Mouse (Mus musculus): ENCODE results near the gene Trp73.

Trp73 gene

DNA sequence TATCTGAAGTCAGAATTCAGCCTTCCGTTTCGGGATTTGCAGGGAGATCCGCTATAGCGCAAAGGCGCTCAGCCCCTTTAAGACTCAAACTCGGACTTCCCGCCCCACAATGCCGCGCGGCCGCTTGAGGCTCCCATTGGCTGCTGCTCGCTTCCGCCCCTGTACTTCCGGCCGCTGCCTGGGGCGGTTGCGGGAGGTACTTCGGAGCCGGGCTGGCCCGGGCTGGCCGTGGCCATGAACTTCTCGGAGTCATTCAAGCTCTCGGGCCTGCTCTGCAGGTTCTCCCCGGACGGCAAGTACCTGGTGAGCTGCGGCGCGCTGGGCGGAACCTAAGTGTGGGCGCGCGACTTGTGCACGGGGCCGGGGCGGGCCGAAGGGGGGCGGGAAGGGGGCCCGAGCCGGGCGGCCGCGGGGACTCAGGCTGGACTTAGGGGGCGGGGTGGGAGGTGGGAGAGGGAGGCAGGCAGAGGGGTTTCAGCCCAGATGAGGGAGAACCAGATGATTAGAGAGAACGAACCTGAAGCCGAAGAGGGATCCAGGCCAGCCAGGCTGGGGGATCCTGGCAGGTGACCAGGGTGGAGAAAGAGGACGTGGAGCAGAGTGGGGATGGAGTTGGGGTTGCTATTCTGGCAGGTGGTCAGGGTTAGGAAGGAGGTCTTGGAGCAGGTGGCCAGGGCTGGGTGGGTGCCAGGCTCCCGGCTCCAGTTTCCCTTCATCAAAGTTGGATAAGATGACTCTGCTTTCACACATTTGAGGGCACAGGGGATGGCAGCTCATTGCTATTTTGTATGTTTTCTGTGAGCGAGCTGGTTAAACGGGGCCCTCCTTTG lies 2.4 kb upstream of the Trp73 start, which contains the start of gene Wrap73:
Gene Wrap73 (plus strand): TSS at position 162 of the 830 bp plus-strand sequence.
- DNase-seq (ENCODE audit: low spot score in 2 of 2): peak; percentile 74 to 82

DNA sequence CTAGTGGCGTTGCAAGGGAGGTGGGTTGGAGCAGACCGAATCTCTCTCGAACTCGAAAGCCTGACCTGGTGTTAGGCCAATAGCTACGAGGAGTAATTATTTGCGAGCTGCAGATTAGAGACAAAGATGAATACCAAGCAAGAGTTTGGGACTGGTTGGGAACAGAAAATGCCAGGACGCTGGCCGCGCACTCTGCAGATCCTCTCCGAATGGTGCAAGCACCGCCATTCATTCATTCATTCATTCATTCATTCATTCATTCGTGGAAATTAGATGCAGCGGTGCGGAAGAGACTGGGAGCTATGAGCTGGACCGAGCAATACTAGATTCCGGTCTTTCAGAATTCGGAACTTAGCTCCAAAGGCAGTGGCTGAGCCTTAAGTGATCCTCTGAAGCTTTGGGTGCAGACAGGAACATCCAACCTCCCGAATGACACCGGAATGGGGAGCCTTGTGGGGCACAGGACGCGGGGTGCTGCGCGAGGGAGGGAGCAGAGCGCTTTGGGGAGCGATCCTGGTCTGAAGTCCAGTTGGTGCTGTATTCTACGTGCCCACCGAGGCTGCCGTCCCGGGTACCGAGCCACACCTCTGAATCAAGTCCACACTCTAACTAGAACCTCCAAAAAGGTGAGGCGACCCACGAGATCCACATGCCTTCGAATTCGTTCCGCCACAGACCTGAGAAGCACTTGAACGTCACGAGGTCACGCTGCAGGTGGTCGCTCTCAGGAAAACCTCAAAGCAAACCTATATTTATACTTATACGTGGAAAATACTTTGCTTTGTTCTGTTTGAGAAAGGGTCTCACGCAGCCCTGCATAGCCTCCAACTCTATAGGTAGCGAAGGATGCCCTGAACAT lies 1.2 kb upstream of the Trp73 start:
- DNase-seq (ENCODE audit: low spot score in 2 of 2): no peak

GRCm38 (mm10) chr4:154140213-154141008 lies 403 bp upstream of the Trp73 start:
- no peak for DNase-seq (ENCODE audit: low spot score in 2 of 2)

DNA sequence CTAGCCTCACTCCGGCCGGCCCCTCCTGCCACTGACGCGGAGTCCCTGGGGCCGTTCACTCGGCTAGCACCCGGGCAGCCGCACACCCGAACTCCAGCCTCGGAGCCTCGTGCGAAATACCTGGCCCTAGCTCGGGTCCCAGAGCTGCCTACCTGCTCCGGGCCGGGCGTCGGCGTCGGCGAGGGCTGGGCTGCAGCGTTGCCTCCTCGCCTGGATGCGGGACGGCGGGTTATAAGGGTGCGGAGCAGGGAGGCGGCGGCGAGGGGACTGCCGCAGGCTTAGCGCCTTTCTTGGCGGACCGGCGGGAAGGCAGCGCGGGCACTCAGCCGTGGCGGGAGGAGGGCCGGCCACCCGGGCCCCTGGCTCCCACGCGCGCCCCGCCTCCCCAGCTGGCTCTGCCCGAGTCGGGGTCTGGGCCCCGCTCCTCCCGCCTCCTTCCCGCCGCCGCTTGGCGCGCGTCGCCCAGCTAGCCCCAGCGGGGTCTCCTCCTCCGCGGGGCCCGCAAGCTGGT lies 282 bp downstream of the Trp73 start:
- DNase-seq (ENCODE audit: low spot score in 2 of 2): no peak

GRCm38 (mm10) chr4:154137139-154137538 lies 2.9 kb downstream of the Trp73 start:
- no peak for DNase-seq (ENCODE audit: low spot score in 2 of 2)

- DNase-seq (ENCODE audit: low spot score in 2 of 2): no peak
These were observed 5.2 kb downstream of the Trp73 start for GRCm38 (mm10) chr4:154134803-154135202.

DNA sequence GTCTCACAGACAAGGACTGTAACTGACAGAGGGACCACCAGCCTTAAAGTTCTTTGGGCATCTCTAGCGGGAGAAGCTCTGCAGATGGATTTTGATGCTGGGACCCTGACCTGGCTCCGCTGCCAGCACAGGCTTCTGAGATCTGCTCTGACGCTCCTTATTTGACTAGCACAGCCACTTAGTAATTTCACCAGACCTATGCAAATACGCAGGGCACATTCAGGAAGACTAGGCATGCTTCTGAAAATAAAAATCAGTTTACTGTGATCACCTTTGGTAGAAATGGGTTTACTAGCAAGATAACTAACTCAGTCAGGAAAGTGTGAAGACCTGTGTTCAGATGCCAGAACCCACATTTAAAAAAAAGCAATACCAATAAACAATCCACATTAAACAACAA lies 8.1 kb downstream of the Trp73 start:
- no peak for DNase-seq (ENCODE audit: low spot score in 2 of 2)

DNA sequence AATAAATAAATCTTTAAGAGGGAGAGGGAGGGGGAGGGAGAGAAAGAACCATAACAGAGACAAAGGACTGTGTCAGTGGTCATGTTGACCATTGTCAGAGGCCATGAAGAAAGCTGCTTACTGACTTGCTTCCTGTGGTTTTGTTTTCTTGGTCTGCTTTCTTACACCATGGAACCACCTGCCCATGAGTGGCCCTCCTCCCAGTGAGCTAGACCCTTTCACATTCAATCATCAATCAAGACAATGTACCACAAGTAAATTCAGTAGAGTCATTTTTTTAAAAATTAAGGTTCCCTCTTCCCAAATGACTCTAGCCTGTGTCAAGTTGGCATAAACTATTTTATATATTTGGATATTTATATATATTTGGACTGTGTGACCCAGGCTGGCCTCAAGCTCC lies 10.1 kb downstream of the Trp73 start:
- DNase-seq (ENCODE audit: low spot score in 2 of 2): no peak

DNA sequence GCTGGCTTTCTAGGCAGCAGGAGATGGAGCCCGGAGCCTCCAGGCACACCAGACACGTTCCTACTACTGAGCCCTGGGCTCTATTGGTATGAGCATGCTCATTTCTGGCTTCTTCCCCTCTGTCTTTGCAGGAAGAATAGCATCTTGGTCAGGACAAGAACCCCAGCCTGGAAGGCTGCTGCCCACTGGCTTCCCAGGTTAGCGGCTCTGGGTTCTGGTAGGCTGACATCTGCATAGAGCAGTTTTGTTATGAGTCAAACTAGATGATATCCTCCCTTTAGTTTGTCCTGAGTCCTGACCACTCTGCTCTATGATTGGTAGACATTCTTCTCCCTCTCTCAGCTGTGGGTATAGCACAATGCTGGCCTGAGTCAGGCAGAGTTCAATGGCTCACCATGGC lies 12.7 kb downstream of the Trp73 start:
- DNase-seq (ENCODE audit: low spot score in 2 of 2): no peak

GRCm38 (mm10) chr4:154125202-154125601 lies 14.8 kb downstream of the Trp73 start:
- no peak for DNase-seq (ENCODE audit: low spot score in 2 of 2)

DNA sequence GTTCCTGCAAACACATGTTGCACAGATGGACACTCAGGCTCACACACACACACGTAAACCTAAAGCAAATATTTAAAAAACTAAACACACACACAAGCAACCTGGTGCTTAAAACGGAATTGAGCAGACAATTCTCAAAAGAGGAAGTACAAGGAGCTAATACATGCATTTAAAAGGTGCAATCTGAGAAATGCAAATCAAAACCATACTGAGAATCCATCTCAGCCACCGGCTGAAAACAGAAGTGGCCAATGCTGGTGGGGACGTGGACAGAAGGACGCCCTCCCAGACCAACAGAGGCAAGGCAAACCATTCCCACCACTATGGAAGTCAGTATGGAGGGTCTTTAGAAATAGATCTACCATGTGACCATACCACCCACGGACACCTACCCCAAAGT lies 16.5 kb downstream of the Trp73 start:
- DNase-seq (ENCODE audit: low spot score in 2 of 2): no peak

GRCm38 (mm10) chr4:154122374-154122773 lies 17.6 kb downstream of the Trp73 start:
- DNase-seq (ENCODE audit: low spot score in 2 of 2): no peak

- DNase-seq (ENCODE audit: low spot score in 2 of 2): no peak
These were observed 18.2 kb downstream of the Trp73 start for GRCm38 (mm10) chr4:154121800-154122199.

DNA sequence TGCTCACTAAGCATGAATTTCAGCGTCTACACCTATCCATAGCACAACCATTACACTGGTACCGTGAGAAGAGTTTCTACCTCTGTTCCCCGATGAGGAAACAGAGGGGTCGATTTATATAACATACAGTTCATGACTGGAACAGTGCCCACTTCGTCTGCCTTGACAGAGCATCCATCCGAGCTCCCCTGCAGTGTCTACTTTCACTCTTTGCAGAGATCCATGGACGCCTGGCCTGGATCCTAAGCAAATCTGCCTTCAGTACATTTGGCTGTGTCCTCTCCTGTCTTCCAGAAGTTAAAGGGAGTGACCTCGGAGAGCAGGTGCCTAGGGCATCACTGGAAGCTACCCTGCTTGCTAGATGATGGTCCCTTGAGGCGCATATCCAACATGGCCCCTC lies 20.8 kb downstream of the Trp73 start:
- DNase-seq (ENCODE audit: low spot score in 2 of 2): no peak

DNA sequence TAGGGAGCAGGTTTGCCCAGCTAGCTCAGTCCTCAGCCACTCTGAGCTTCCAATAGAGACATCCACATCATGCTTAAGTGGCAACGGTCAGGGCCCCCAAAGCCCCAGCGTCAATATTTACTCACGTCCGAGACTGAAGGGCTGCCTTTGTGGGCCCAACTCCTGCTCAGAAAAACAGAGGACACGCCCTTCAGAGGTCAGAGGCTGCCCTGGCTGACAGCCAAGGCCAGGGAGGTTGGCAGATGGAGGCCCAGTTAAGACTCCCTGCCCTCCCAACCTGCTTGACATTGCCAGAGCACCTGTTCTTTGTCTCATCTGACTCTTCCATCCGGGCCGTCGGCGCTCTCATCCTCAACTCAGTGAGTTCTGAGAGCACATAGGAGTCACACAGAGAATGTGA lies 21.2 kb downstream of the Trp73 start:
- DNase-seq (ENCODE audit: low spot score in 2 of 2): no peak

GRCm38 (mm10) chr4:154116421-154116820 lies 23.6 kb downstream of the Trp73 start:
- DNase-seq (ENCODE audit: low spot score in 2 of 2): no peak

DNA sequence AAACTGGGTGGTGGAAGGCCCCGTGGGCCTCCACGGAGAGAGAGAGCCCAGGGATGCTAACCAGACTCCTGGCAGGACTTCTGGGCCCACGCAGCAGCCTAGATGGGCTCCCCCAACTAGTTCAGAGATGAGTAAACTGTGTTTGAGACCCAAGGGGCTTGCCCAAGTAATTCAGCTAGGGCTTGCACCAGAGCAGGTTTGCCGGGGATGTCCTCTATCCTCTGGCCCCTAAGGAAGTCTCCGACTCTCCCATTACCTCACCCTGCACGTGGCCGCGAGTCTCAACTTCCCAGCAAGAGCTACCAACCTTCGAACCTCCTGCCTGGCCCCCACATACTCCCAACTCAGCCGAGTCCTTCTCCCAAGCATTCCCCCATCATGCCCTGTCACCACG lies 30.2 kb downstream of the Trp73 start:
- no peak for DNase-seq (ENCODE audit: low spot score in 2 of 2)

GRCm38 (mm10) chr4:154109216-154109849 lies 30.7 kb downstream of the Trp73 start:
- no peak for DNase-seq (ENCODE audit: low spot score in 2 of 2)

- no peak for DNase-seq (ENCODE audit: low spot score in 2 of 2)
These were observed 33.4 kb downstream of the Trp73 start for GRCm38 (mm10) chr4:154106497-154107061.

GRCm38 (mm10) chr4:154105381-154106001 lies 34.5 kb downstream of the Trp73 start:
- peak in 1 of 2 experiments; percentile 45 for DNase-seq (ENCODE audit: low spot score in 2 of 2)
